Mouse (Mus musculus) neural tube, embryonic 12.5 days (tissue): Measurements from ENCODE around the gene Drosha. TPM values are rescaled to one million over a fixed set of nuclear protein-coding genes. Genes with fewer than 3 reads are reported as not detected.
"Not testable (repeated sequence)": the region's sequence is repeated elsewhere in the genome, so short reads cannot be mapped to it uniquely, and the experiment has no call there.

Experiments used
- ATAC-seq: fragments of 200-750 bp; cut with Nextera tagmentation; 2 replicates; pipeline ENCODE4 v1.8.0; 2017; ENCODE audit warnings: low read depth, mild to moderate bottlenecking, moderate TSS enrichment, moderate library complexity; ENCODE audit not compliant: low FRiP score
- H3K27ac ChIP-seq: fragments of 300-500 bp; sonication (generic); 2 replicates; pipeline ENCODE4 v1.5.1; 2016
- H3K27me3 ChIP-seq: fragments of 300-500 bp; sonication (generic); replicated peaks from 2 replicates; pipeline ENCODE4 v1.6.1; 2016; ENCODE audit warnings: mild to moderate bottlenecking
- H3K36me3 ChIP-seq: fragments of 300-500 bp; sonication (generic); 2 replicates; pipeline ENCODE4 v1.6.1; 2016; ENCODE audit warnings: mild to moderate bottlenecking
- H3K4me1 ChIP-seq: fragments of 300-500 bp; sonication (generic); 2 replicates; pipeline ENCODE4 v1.6.1; 2016
- H3K4me2 ChIP-seq: fragments of 300-500 bp; sonication (generic); replicated peaks from 2 replicates; pipeline ENCODE4 v1.6.1; 2016; ENCODE audit warnings: mild to moderate bottlenecking
- H3K4me3 ChIP-seq: fragments of 300-500 bp; sonication (generic); 2 replicates; pipeline ENCODE4 v1.5.1; 2016
- H3K9ac ChIP-seq: fragments of 300-500 bp; sonication (generic); 2 replicates; pipeline ENCODE4 v1.6.1; 2016; ENCODE audit warnings: mild to moderate bottlenecking
- H3K9me3 ChIP-seq: fragments of 300-500 bp; sonication (generic); 2 replicates; pipeline ENCODE4 v1.6.1; 2016; ENCODE audit warnings: mild to moderate bottlenecking
- WGBS: fragments of 180-500 bp; shearing (Covaris S2); methylation state at CpG from one replicate; pipeline ENCODE4 v1.1.7; 2016; 5-methylcytosine and 5-hydroxymethylcytosine counted together
- polyA plus RNA-seq: library from polyadenylated mRNA; unstranded; fragments of >200 nt; fragmentation: Nextera tagmentation; extraction: Ambion mirVana; gene quantifications from 2 replicates; pipeline ENCODE4 v1.2.1, GENCODE M21; 2016

Drosha gene
- 57.0 and 64.7 TPM in 2 replicates for polyA plus RNA-seq

DNA sequence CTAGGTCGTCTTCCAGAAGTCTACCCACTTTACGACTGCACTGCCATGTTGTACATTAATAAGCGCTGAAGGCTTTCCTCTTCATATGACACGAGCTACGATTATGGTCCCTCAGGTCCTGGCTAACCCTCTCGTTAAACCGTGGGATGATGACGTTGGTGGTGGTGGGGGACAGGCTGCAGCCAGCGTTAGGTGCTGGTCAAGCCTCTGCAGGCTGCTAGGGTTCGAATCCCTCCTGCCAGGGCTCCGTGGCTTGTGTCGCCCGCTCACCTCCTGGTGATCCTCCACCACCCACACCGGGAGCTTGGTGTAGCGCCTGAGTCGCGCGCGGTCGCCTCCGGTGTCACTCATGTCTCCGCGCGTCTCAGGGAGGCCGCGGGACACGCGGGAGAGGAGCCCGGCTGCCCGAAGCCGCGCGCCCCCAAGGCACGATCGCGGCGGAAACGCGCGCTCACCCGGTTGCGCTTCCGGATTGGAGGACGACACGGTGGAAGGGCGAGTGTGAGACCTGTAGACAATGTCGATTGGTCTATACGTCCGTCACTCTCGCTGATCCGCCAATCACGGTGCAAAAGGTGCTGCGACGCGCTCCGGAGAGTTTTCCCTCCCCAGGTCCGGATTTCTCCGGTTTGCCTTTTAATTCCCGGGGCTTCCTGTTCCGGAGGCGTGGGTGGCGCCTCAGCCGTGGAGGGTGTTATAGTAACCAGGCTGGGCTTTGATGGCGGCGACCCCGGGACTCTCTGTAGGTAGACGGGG lies at the start of gene Drosha, which contains the start of gene 6030458C11Rik:
Gene Drosha, plus strand, starts transcription at position 619 of the 756 bp plus-strand sequence.
Gene 6030458C11Rik, minus strand, starts transcription at position 453 of the 756 bp plus-strand sequence.
- H3K4me1 ChIP-seq = peaks cover 19% of the 10 kb centered on the region
- no peaks in the 10 kb centered on the region for H3K9me3 ChIP-seq
- H3K4me2 ChIP-seq = peak within 1 kb of the TSS; percentile 73
- ATAC-seq = peak; percentile 100
- H3K9ac ChIP-seq = peak within 1 kb of the TSS; percentile 92
- H3K27ac ChIP-seq = 0 out of 2 replicates have a peak within 1 kb of the TSS, but pooled peaks have one; percentile 26
- H3K27me3 ChIP-seq = no peaks in the 10 kb centered on the region
- peak within 1 kb of the TSS; percentile 87 for H3K4me3 ChIP-seq
- under 1% methylated on average over 67 of the region's 67 CpGs for WGBS
- H3K36me3 ChIP-seq = peaks cover 41% of the 10 kb centered on the region

DNA sequence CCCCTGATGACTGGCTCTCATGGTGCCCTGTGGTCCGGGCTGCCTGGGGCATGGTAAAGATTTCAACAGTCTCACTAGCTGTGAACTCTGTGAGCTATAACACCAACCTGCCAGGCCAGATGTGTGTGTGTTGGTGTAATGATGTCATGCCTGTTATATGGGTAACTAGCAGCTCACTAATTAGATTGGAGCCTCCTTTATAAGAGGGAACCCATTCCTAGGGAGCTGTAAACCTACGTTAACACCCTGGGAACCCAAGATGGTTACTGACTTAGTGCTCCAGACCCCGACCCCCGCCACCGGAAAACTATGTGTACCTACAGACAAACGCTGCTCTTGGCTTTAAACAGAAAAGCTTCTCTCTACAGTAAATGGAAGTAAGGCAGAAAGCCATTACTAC lies 43.3 kb upstream of the Drosha start:
- Histone ChIP-seq H3K4me2 (no peak overlapping the region), H3K9ac (no peak overlapping the region), H3K9me3 (no peaks in the 10 kb centered on the region), H3K27me3 (no peaks in the 10 kb centered on the region), H3K4me1 (0 out of 2 replicates have a peak, but pooled peaks cover 6% of the 10 kb centered on the region), H3K27ac (no peak overlapping the region), H3K4me3 (no peak overlapping the region), H3K36me3 (no peaks in the 10 kb centered on the region)
- no peak for ATAC-seq
- WGBS = 77% methylated on average over 6 of the region's 6 CpGs

DNA sequence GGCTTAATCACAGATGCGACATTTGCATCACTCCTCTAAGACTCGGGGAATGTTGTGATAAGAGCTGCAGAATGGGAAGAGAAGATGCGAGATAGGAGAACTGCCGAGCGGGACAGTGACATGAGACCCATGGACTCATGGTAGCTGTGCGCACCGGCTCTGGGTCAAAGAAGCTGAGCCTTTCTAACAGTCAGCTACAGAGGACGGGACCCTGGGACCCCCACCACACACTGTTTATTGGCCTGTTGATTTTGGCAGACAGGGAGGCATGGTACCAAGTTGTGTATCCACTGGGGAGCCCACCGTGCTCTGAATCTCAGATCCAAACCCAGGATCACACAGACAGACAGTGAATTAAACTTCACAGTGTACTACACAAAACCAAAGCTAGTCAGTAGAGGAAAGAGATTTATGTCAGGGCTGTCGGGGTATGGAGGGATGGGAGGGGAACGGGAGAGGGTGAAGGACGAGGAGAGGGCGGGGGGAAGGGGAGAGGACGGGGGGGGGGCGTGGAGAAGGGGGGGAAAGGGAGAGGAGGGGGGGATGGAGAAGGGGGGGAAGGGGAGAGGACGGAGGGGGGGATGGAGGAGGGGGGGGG lies 42.8 kb upstream of the Drosha start:
- WGBS = 52% methylated on average over 13 of the region's 16 CpGs
- Histone ChIP-seq H3K4me3 (no peak overlapping the region), H3K4me2 (no peak overlapping the region), H3K9ac (no peak overlapping the region), H3K27me3 (no peaks in the 10 kb centered on the region), H3K36me3 (no peaks in the 10 kb centered on the region), H3K27ac (no peak overlapping the region), H3K4me1 (0 out of 2 replicates have a peak, but pooled peaks cover 6% of the 10 kb centered on the region), H3K9me3 (no peaks in the 10 kb centered on the region)
- peak; percentile 68 for ATAC-seq

DNA sequence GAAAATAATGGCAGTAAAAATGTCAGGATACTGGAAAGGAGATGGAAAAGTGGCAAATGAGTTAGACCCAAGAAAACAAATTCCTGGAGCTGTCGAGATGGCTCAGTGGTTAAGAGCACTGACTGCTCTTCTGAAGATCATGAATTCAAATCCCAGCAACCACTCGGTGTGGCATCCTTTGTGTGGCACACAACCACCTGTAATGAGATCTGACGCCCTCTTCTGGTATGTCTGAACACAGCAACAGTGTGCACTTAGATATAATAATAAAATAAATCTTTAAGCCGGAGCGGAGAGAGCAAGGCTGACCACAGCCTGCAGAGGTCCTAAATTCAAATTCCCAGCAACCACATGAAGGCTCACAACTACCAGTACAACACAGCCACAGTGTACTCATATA lies 36.1 kb upstream of the Drosha start:
- Histone ChIP-seq H3K27ac (no peak overlapping the region), H3K4me1 (peaks cover 7% of the 10 kb centered on the region; the same call in 1 of the 2 replicates), H3K9me3 (no peaks in the 10 kb centered on the region), H3K36me3 (no peaks in the 10 kb centered on the region), H3K4me3 (no peak overlapping the region), H3K27me3 (no peaks in the 10 kb centered on the region), H3K4me2 (no peak overlapping the region), H3K9ac (no peak overlapping the region)
- WGBS = 77% methylated on average over 5 of the region's 5 CpGs
- no peak for ATAC-seq

DNA sequence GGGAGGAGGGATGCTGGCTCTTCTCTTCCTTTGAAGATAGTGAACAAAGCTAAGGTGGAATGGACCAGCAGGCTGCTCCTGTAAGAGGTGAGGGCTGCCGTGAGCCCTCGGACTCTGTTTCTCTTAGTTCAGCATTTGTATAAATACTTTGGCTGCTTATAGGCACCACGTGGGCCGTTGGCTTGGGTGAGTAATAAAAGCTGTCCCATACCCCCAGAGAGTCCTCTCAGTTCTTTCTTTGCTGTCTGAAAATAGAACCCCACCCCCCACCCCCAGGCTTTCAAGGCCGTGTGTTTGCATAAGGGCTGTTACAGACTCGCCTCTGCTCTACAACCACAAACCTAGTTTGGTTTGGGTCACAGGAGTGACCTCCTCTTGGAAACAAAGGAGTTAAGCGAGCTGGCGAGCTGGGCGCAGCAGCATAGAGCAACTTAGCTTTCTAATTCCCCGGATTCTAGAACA lies 35.2 kb upstream of the Drosha start:
- Histone ChIP-seq H3K27me3 (no peaks in the 10 kb centered on the region), H3K4me2 (peak overlapping the region; percentile 8; the same call in 1 of the 2 replicates), H3K27ac (no peak overlapping the region), H3K4me1 (peaks cover 7% of the 10 kb centered on the region; the same call in 1 of the 2 replicates), H3K4me3 (no peak overlapping the region), H3K9me3 (no peaks in the 10 kb centered on the region), H3K9ac (0 out of 2 replicates have a peak overlapping the region, but pooled peaks have one; percentile 21), H3K36me3 (no peaks in the 10 kb centered on the region)
- 17% methylated on average over 10 of the region's 10 CpGs for WGBS
- ATAC-seq = 0 out of 2 replicates have a peak, but pooled peaks have one; percentile 25

DNA sequence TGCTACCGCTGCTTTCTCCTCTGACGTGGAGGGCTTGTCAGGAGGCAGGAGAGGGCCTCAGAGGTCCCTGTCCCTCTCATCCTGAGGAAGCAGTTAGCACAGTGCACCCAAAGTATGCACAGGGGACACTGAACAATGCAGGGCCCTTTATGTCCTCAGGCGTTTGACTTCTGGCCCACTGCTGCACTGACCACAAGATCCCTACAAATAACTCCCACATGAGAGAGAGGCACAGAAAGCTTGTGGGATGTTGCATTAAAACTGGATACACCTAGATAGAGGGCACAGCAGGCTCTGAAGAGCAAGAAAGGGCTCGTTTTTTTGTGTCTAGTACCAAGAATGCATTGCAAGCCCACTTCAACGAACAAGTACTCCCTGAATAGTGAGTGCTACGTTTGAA lies 30.3 kb upstream of the Drosha start:
- Histone ChIP-seq H3K9ac (no peak overlapping the region), H3K4me2 (no peak overlapping the region), H3K36me3 (no peaks in the 10 kb centered on the region), H3K27me3 (no peaks in the 10 kb centered on the region), H3K4me1 (peaks cover 3% of the 10 kb centered on the region; the same call in 1 of the 2 replicates), H3K27ac (no peak overlapping the region), H3K9me3 (no peaks in the 10 kb centered on the region), H3K4me3 (no peak overlapping the region)
- 61% methylated on average over 6 of the region's 6 CpGs for WGBS
- no peak for ATAC-seq

DNA sequence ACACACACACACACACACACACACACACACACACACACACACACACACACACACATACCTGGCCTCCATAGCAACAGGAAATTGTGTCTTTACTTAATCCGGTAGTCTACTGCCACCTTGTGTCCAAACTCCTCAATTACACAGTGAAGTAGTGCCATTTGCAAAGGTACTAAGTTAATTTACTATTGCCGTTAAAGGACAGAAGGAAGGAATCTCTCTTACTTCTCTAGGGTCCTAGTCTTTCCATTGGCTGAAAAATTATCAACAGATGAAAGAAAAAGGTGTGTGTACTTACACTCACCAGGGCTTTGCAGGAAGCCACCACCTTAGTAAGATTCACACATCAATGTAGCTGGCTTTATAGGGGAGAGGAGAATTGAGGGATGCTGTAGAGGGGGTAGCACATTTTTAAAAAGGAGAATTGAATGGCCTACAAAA lies 29.1 kb upstream of the Drosha start:
- 4% methylated on average over 2 of the region's 2 CpGs for WGBS

DNA sequence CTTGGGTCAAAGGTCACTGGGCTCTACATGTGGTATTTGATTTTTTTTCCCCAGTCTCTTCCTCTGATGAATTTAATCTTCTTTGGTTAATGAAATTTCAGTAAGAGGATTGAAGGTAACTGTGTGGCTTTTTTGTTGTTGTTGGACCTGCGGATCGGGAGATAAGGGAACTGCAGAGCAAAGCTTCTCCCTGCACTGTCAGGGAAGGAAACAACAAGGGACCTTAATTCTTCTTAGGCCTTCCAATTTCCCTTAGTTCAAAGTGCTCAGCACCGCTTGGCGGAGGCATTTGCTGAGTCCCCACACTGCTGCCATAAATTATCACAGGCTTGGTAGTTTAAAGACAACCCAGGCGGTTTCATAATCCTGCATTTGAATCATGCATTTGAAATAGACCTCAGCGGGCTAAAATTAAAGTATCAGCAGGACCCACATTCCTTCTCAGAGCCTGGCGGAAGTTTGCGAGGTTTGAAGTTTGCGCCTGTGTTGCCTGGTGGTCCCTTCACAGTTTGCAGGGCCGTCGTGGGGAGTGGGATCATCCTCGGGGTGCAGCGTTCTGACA lies 28.6 kb upstream of the Drosha start:
- no peak for ATAC-seq
- 50% methylated on average over 13 of the region's 13 CpGs for WGBS
- no peaks in the 10 kb centered on the region for H3K27me3 ChIP-seq
- H3K4me2 ChIP-seq = no peak overlapping the region
- H3K9ac ChIP-seq = no peak overlapping the region
- H3K27ac ChIP-seq = no peak overlapping the region
- no peaks in the 10 kb centered on the region for H3K4me1 ChIP-seq
- no peaks in the 10 kb centered on the region for H3K9me3 ChIP-seq
- H3K4me3 ChIP-seq = no peak overlapping the region
- H3K36me3 ChIP-seq = no peaks in the 10 kb centered on the region

More for the DNA sequence above, 29.1 kb upstream of the Drosha start:
- peak; percentile 70 for ATAC-seq
- Histone ChIP-seq H3K9me3 (no peaks in the 10 kb centered on the region), H3K4me1 (no peaks in the 10 kb centered on the region), H3K9ac (no peak overlapping the region), H3K27ac (no peak overlapping the region), H3K4me2 (no peak overlapping the region), H3K27me3 (no peaks in the 10 kb centered on the region), H3K36me3 (no peaks in the 10 kb centered on the region), H3K4me3 (no peak overlapping the region)

DNA sequence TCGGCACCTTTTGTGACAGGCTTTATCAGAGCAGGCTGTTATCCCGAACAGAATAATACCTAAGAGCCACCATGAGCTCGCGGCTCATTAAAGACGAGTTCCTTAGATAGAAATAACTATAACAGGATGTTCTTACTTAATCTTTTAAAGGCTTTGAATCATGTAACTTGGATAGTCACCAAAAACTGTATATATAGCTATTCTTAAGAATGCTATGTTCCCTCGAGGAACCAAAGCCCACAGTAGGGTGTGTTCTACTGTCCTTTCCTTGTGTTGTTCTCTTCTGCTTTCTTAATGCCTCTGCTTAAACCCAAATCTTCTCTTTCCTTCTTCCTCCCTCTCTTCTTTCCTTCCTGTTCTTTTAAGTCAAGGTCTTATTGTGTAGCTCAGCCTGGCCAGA lies 26.6 kb upstream of the Drosha start:
- H3K9me3 ChIP-seq = no peaks in the 10 kb centered on the region
- ATAC-seq = no peak
- no peak overlapping the region for H3K4me2 ChIP-seq
- H3K36me3 ChIP-seq = no peaks in the 10 kb centered on the region
- WGBS = 89% methylated on average over 6 of the region's 6 CpGs
- H3K27ac ChIP-seq = no peak overlapping the region
- no peak overlapping the region for H3K9ac ChIP-seq
- H3K4me3 ChIP-seq = no peak overlapping the region
- H3K4me1 ChIP-seq = no peaks in the 10 kb centered on the region
- H3K27me3 ChIP-seq = no peaks in the 10 kb centered on the region

DNA sequence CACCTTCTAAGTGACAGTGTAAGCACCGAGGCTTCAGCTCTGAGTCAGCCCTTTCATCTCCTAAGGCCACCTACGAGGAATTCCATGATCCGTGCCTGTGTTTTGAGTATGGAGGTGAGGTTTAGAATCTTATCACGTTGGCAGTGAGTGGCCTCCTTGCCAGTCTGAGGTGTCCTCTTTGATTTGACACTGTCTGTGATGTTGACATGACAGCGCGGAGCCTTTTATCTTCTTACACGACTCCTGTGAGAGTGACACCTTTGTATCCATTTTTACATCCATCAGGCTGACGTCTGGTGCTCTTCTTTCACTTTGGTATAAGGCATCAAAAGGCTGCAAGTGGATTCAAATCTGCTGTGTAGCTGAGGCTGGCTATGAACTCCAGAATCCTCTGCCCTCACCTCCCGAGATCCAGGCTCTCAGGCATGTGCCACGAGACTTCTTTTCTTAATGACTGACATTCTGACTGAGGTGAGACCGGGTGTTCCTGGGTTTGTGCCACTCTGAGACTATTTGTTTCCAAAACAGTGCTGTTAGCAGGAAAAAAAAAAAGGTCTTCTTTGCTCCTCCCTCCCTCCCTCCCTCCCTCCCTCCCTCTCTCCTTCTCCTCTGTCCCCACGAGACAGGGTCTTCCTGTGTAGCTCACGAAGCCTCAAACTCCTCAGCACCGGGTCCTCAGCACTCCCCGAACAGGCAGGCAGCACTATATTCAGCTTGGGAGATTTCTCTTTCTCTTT lies 24.0 kb upstream of the Drosha start:
- Histone ChIP-seq H3K9ac (no peak overlapping the region), H3K4me1 (no peaks in the 10 kb centered on the region), H3K27me3 (no peaks in the 10 kb centered on the region), H3K27ac (no peak overlapping the region), H3K36me3 (0 out of 2 replicates have a peak, but pooled peaks cover 2% of the 10 kb centered on the region), H3K4me3 (no peak overlapping the region), H3K9me3 (no peaks in the 10 kb centered on the region), H3K4me2 (no peak overlapping the region)
- no peak for ATAC-seq
- WGBS = 65% methylated on average over 15 of the region's 15 CpGs

DNA sequence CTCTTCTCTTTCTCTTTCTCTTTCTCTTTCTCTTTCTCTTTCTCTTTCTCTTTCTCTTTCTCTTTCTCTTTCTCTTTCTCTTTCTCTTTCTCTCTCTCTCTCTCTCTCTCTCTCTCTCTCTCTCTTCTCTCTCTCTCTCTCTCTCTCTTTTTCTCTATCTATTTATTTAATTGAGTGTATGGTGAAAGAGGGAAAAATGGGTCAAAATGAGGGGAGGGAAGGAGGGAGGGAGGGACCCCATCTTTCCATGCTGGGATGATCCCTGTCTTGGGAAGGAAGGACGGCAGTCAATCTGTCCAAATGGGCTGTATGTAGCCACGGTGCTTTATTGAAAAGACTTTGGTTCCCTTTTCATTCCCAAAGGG lies 23.5 kb upstream of the Drosha start:
- H3K27ac ChIP-seq, H3K4me1 ChIP-seq, H3K36me3 ChIP-seq, H3K9ac ChIP-seq, H3K9me3 ChIP-seq, H3K27me3 ChIP-seq, ATAC-seq, H3K4me2 ChIP-seq, H3K4me3 ChIP-seq: not testable (repeated sequence)
- WGBS = 81% methylated on average over 2 of the region's 2 CpGs

DNA sequence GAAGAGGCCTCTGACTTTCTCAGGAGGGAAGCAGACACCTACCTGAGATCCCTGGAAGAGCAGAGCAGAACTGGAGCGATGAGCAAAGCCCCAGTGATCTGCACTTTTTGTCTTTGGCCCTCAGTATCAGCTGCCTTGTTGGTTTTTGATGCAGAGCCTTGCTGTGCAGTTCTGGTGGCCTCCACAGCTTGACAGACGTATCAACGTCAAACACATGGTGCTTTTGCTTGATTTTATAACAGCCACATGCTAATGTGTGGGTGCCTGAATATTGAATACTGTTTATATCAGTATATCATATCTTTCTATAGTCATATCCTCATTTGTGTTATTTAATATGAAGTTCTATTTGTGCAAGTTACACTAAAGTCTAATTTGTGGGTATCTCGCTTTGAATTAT lies 19.5 kb upstream of the Drosha start:
- ATAC-seq = no peak

More for the DNA sequence above, 19.5 kb upstream of the Drosha start:
- H3K27me3 ChIP-seq = no peaks in the 10 kb centered on the region
- H3K9me3 ChIP-seq = no peaks in the 10 kb centered on the region
- no peak overlapping the region for H3K27ac ChIP-seq
- 83% methylated on average over 4 of the region's 4 CpGs for WGBS
- no peak overlapping the region for H3K4me2 ChIP-seq
- H3K4me3 ChIP-seq = no peak overlapping the region
- no peaks in the 10 kb centered on the region for H3K4me1 ChIP-seq
- H3K9ac ChIP-seq = no peak overlapping the region
- H3K36me3 ChIP-seq = peaks cover 36% of the 10 kb centered on the region
